ENCODE assay signal across 13 mouse cellular contexts in the genomic region with DNA sequence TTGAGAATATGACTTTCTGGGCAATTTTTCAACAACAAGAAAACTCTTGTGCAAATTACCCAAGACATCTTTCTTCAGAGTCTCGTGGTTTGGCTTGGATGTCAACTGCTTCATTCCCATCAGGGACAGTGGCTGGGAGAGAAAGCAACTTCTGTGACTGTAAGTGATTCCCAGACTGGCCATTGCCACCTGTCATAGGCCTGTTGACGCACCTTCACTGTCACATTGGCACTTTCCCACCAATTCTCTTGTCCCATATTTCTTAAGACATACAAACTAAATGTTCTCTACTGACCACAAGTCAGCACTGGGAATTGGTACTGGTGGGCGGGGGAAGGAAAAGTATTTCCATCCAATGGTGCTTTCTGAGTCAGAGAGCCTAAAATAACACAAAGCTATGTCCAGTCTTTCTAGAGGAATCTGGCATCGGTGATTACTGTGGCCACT.
DNase-seq lines count a peak whose midpoint lies in the region; TF ChIP-seq lines count a peak whose summit lies in the region.
"Had no signal": no experiment of that assay in that cellular context is flagged by ENCODE, and none has a peak within 500 bp of the region (broad histone marks: within the 10 kb centered on the region; RNA-seq: fewer than 3 reads in every experiment).

No protein-coding gene starts in this region.

- no peak overlapping the region for H3K27ac ChIP-seq in kidney, adult 2 months (ENCODE audit: insufficient read depth, low read depth, low read length)
- H3K27ac ChIP-seq: embryonic facial prominence, embryonic 15.5 days; hindbrain, embryonic 13.5 days; limb, embryonic 13.5 days; macrophage had no signal

- 73% methylated on average over 4 of the region's 4 CpGs for whole genome bisulfite sequencing in kidney, adult 2 months

- no peaks in the 10 kb centered on the region for H3K36me3 ChIP-seq in kidney, adult 2 months (ENCODE audit: control insufficient read depth, insufficient read depth, low read length)
- H3K36me3 ChIP-seq: embryonic facial prominence, embryonic 15.5 days; hindbrain, embryonic 13.5 days; limb, embryonic 13.5 days had no signal

- no peak overlapping the region for H3K4me3 ChIP-seq in kidney, adult 2 months (ENCODE audit: insufficient read depth, low read depth, low read length)
- H3K4me3 ChIP-seq: embryonic facial prominence, embryonic 15.5 days; hindbrain, embryonic 13.5 days; limb, embryonic 13.5 days had no signal

- TF ChIP-seq POLR2A in kidney, adult 2 months (IDR thresholded peaks at IDR 0.05; ENCODE audit: low read depth, low read length), result no peak

- DNase-seq in kidney, adult 2 months, result peak; percentile 23
- DNase-seq in kidney, postnatal 36 days, result no peak
- DNase-seq in NIH3T3 (ENCODE audit: low read depth) (peak; percentile 92), MN1 (ENCODE audit: low spot score) (no peak)
- peak; percentile 64 for DNase-seq in gastrocnemius, postnatal 25 days
- peak; percentile 53 for DNase-seq in heart, postnatal 25 days (ENCODE audit: low spot score)
- no peak for DNase-seq in spleen, adult 12 weeks (ENCODE audit: low spot score)
- no peak for DNase-seq in layer of hippocampus, adult 11-12 months (ENCODE audit: low spot score)
- DNase-seq: cerebellum, adult 9-11 months had no signal

- no peaks in the 10 kb centered on the region for H3K27me3 ChIP-seq in kidney, adult 2 months (replicated peaks; ENCODE audit: control insufficient read depth, insufficient read depth, low read length)
- H3K27me3 ChIP-seq: embryonic facial prominence, embryonic 15.5 days; hindbrain, embryonic 13.5 days; limb, embryonic 13.5 days had no signal

- no peaks in the 10 kb centered on the region for H3K4me1 ChIP-seq in kidney, adult 2 months (ENCODE audit: control insufficient read depth, insufficient read depth, low read length)
- H3K4me1 ChIP-seq: embryonic facial prominence, embryonic 15.5 days; hindbrain, embryonic 13.5 days; limb, embryonic 13.5 days had no signal

- no peak for TF ChIP-seq CTCF in kidney, adult 2 months (conservative IDR thresholded peaks at IDR 0.05; ENCODE audit: insufficient read depth, insufficient read length, low read depth, low read length)

- intact Hi-C loops in heart, postnatal 25 days (cut with DNase I), result no loop called here

Comparison
In these comparisons a context has a peak if more than half of its experiments do, and no peak if none do; other contexts are left out.
1. DNase-seq: peak in kidney, adult 2 months (single experiment), NIH3T3 (single experiment), gastrocnemius, postnatal 25 days (single experiment) and heart, postnatal 25 days (single experiment); none in kidney, postnatal 36 days (0 of 2), spleen, adult 12 weeks (single experiment), layer of hippocampus, adult 11-12 months (single experiment) and MN1 (single experiment).